Mouse (Mus musculus) testis, adult 2 months (tissue): ENCODE measurements around the gene Spred2. TPM values are rescaled to one million over a fixed set of nuclear protein-coding genes. Genes with fewer than 3 reads are reported as not detected.

Experiments
- H3K27ac ChIP-seq: fragments of 200-500 bp; 2 replicates; pipeline ENCODE4 v1.5.1; 2012; ENCODE audit warnings: low read depth, low read length; ENCODE audit not compliant: control insufficient read depth, insufficient read depth
- H3K27me3 ChIP-seq: fragments of 200-500 bp; 2 replicates; pipeline ENCODE4 v1.6.1; 2012; ENCODE audit warnings: mild to moderate bottlenecking, low read length, moderate library complexity; ENCODE audit not compliant: control insufficient read depth, insufficient read depth
- H3K36me3 ChIP-seq: fragments of 200-500 bp; 2 replicates; pipeline ENCODE4 v1.6.1; 2012; ENCODE audit warnings: mild to moderate bottlenecking, low read length; ENCODE audit not compliant: control insufficient read depth, insufficient read depth
- H3K4me1 ChIP-seq: fragments of 200-500 bp; 2 replicates; pipeline ENCODE4 v1.6.1; 2012; ENCODE audit warnings: low read length; ENCODE audit not compliant: control insufficient read depth, insufficient read depth
- H3K4me3 ChIP-seq: fragments of 200-500 bp; 2 replicates; pipeline ENCODE4 v1.5.1; 2012; ENCODE audit warnings: low read depth, mild to moderate bottlenecking, low read length, moderate library complexity, mixed read lengths; ENCODE audit not compliant: control insufficient read depth
- CTCF ChIP-seq: fragments of 200-500 bp; IDR thresholded peaks from 2 replicates; pipeline ENCODE4 v1.5.1; 2012; ENCODE audit warnings: low read depth, mild to moderate bottlenecking, inconsistent platforms, low read length, moderate library complexity; ENCODE audit not compliant: control insufficient read depth, insufficient read depth, insufficient replicate concordance
- POLR2A ChIP-seq: fragments of 200-500 bp; IDR thresholded peaks from 2 replicates; pipeline ENCODE4 v1.6.1; 2012; ENCODE audit warnings: low read depth, mild to moderate bottlenecking, inconsistent platforms, low read length, moderate library complexity; ENCODE audit not compliant: control insufficient read depth
- polyA plus RNA-seq: library from polyadenylated mRNA; depleted of rRNA; stranded (reverse); fragments of >200 nt; gene quantifications from 2 replicates; pipeline ENCODE4 v1.2.3, GENCODE M21; 2012

Spred2 gene
- polyA plus RNA-seq, 1 experiment: 3.4 TPM

- Histone ChIP-seq H3K27me3 (no peaks in the 10 kb centered on the region), H3K27ac (no peak overlapping the region), H3K4me1 (peaks cover 9% of the 10 kb centered on the region), H3K4me3 (no peak overlapping the region), H3K36me3 (no peaks in the 10 kb centered on the region)
- TF ChIP-seq POLR2A: no peak
- no peak for TF ChIP-seq CTCF
Measured at GRCm38 (mm10) chr11:19918246-19918540, 6.0 kb upstream of the Spred2 start.

- Histone ChIP-seq H3K4me3 (peak overlapping the region; percentile 75), H3K27ac (peak overlapping the region; percentile 69), H3K4me1 (peaks cover 9% of the 10 kb centered on the region), H3K36me3 (no peaks in the 10 kb centered on the region), H3K27me3 (no peaks in the 10 kb centered on the region)
- TF ChIP-seq CTCF (no peak), POLR2A (no peak)
Measured at GRCm38 (mm10) chr11:19919460-19919784, 4.8 kb upstream of the Spred2 start.

- no peak for TF ChIP-seq POLR2A
- no peak for TF ChIP-seq CTCF
- no peaks in the 10 kb centered on the region for H3K36me3 ChIP-seq
- H3K27ac ChIP-seq: peak overlapping the region; percentile 69
- H3K27me3 ChIP-seq: no peaks in the 10 kb centered on the region
- H3K4me1 ChIP-seq: peaks cover 13% of the 10 kb centered on the region
- H3K4me3 ChIP-seq: peak overlapping the region; percentile 75
Measured at GRCm38 (mm10) chr11:19919785-19920671, 4.1 kb upstream of the Spred2 start.

GRCm38 (mm10) chr11:19921723-19922122 lies 2.5 kb upstream of the Spred2 start:
- H3K4me3 ChIP-seq: no peak overlapping the region
- H3K27ac ChIP-seq: no peak overlapping the region
- no peaks in the 10 kb centered on the region for H3K27me3 ChIP-seq
- peaks cover 21% of the 10 kb centered on the region for H3K4me1 ChIP-seq
- H3K36me3 ChIP-seq: no peaks in the 10 kb centered on the region
- TF ChIP-seq POLR2A (no peak), CTCF (no peak)

GRCm38 (mm10) chr11:19922208-19922607 lies 2.0 kb upstream of the Spred2 start:
- no peaks in the 10 kb centered on the region for H3K36me3 ChIP-seq
- TF ChIP-seq POLR2A (no peak), CTCF (no peak)
- no peak overlapping the region for H3K4me3 ChIP-seq
- H3K4me1 ChIP-seq: peaks cover 21% of the 10 kb centered on the region
- H3K27ac ChIP-seq: no peak overlapping the region
- H3K27me3 ChIP-seq: no peaks in the 10 kb centered on the region

GRCm38 (mm10) chr11:19924757-19925148 lies 578 bp downstream of the Spred2 start:
- TF ChIP-seq CTCF (no peak), POLR2A (no peak)
- peaks cover 16% of the 10 kb centered on the region for H3K4me1 ChIP-seq
- peak overlapping the region; percentile 46 for H3K27ac ChIP-seq
- H3K27me3 ChIP-seq: no peaks in the 10 kb centered on the region
- H3K4me3 ChIP-seq: peak overlapping the region; percentile 81
- no peaks in the 10 kb centered on the region for H3K36me3 ChIP-seq

- Histone ChIP-seq H3K27me3 (no peaks in the 10 kb centered on the region), H3K4me1 (peaks cover 14% of the 10 kb centered on the region), H3K4me3 (peak overlapping the region; percentile 81), H3K36me3 (no peaks in the 10 kb centered on the region), H3K27ac (peak overlapping the region; percentile 46)
- no peak for TF ChIP-seq CTCF
- no peak for TF ChIP-seq POLR2A
Measured at GRCm38 (mm10) chr11:19925149-19925975, 1.2 kb downstream of the Spred2 start.
